Mouse (Mus musculus) cerebellum, postnatal 36 days (tissue): ENCODE data around the gene Gigyf2.
"Not testable (repeated sequence)": the region's sequence is repeated elsewhere in the genome, so short reads cannot be mapped to it uniquely, and the experiment has no call there.

Experiments
- DNase-seq, 2 experiments: peaks; one replicate each; pipeline ENCODE4 v3.0.0; 2021 to 2022; ENCODE audit warnings: mixed read lengths in 2 of 2

Gene Gigyf2

DNA sequence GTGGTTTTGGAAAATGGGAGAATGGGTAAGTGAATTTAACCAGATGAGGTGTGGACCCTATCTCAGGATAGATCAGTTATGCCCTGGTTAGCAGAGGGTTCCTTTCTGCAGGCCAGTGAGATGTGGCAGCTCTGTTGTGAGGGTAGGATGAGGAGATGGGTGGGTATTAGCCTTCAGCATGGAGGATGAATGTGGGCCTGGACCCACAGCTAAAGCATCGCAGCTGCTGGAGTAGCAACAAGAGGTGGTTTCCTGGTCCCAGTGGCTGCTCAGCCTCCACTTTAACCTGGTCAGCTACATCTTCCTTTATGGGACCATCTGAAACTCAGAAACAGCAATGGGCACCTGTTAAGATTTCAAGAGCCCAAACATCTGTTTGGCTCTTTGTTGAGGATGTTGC, 129.6 kb downstream of the Gigyf2 start:
- no peak for DNase-seq

DNA sequence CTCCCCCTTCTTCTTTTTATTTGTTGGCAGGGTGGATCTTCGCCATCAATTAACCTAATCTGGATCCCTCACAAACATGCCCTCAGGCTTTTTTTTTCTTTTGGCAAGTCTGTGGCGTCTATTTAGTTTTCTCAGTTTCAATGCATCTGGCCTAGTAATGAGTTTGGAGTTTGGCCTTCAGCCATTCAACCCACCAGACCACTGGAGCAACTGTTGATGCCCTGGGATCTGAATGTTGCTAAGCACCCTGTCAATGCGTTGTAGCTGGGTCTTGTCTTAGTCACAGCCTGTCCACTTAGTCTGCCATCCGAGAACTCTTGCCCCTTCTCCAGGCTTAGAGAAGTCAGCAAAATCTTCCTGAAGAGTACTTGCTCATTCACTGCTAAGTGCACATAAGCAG, 131.2 kb downstream of the Gigyf2 start:
- no peak for DNase-seq

DNA sequence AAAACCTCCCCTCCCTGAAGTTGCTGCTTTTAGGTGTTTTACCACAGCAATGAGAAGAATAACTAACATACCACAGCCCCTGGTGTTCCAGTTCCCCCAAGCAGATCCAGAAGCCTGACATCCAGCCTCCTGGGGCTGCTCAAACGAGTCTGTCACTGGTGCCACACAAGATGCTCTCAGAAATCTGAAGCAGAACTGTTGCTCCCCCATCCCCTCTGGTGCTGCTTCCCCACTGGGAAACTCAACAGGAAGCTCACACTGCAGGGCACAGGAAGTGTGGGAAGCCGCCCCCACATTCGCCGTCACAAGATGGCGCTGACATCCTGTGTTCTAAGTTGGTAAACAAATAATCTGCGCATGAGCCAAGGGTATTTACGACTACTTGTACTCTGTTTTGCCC, 133.1 kb downstream of the Gigyf2 start:
- not testable (repeated sequence) for DNase-seq

GRCm38 (mm10) chr1:87467469-87467868, 140.7 kb downstream of the Gigyf2 start:
- no peak for DNase-seq

GRCm38 (mm10) chr1:87468321-87468720, 141.5 kb downstream of the Gigyf2 start:
- no peak for DNase-seq

GRCm38 (mm10) chr1:87469971-87470370, 143.2 kb downstream of the Gigyf2 start, which contains the start of gene Snorc:
Gene Snorc, plus strand, starts transcription at chr1:87470271.
- not testable (repeated sequence) for DNase-seq

DNA sequence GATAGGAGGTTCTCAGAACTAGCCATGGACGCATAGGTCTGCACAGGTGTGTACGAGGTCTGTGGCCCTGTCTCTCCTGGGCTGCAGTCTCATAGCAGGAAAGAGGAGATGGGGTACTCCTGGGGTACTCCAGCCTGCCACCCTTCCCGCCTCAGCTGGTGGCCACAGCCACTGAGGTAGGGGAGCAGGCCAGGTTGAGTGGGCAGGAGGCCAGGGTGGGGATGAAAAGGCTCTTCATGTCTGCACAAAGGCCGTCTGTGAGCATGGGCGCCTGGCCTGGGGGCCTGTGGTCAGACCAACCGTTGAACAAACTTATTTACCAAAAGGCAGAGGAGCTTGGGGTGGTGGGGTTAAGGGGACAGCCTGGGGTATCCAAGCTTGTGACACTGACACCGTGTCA, 145.1 kb downstream of the Gigyf2 start:
- no peak for DNase-seq

GRCm38 (mm10) chr1:87472576-87472975, 145.8 kb downstream of the Gigyf2 start:
- DNase-seq = peak; percentile 37 to 39

DNA sequence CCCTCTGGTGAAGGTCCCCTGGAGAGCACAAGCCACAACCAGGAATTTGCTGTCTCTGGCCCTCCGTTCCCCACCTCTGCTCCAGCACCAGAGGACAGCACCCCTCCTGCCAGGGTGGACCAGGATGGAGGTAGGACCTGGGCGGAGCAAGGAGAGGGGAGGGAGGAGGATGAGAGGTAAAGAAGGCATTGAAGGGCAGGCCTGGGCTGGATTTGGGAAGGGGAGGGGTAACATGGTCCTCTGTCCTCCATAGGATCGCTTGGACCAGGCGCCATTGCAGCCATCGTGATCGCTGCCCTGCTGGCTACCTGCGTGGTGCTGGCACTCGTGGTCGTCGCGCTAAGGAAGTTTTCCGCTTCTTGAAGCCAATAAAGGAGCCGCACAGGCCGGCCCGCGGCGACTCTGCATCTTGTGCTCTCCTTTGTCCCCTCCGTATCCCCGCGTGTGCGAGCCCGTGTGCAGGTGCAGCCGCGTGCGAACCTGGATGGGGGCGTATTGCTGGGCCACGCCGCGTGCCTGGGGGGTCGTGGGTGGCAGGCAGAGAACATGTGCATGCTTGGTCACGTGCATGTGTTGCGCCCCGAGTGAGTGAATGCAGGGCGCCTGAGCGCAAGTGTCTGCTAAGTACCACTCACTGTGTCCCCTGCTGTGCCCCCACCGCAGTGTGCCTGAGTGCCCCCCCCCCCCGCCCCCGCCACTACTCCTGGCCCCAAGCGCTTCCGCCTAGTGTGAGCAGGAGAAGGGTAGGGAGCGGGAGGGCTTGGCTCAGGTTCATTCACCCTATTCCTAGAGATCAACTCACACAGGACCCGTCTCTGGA, 148.5 kb downstream of the Gigyf2 start:
- no peak for DNase-seq

DNA sequence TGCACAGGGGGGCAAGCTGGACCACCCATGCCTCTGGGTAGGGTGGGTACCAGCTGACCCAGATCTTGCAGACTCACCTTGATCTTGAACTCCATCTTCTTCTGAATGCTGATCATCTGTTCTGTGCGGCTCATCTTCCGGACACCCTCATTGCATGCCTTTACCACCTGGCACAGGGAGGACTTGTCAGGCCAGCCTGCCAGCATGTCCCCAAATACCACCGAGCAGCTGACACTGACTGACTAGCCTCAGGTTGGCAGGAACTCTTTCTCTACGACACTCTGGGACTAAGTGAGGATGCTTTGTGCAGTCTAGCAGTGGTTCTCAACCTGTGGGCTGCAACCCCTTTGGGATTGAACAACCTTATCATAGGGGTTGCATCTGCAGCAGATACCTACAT, 155.7 kb downstream of the Gigyf2 start:
- peak; percentile 60 to 62 for DNase-seq

- DNase-seq = peak; percentile 91
Measured at GRCm38 (mm10) chr1:87486386-87486785, 159.6 kb downstream of the Gigyf2 start.

- DNase-seq = no peak
Measured at GRCm38 (mm10) chr1:87492285-87492684, 165.5 kb downstream of the Gigyf2 start.

DNA sequence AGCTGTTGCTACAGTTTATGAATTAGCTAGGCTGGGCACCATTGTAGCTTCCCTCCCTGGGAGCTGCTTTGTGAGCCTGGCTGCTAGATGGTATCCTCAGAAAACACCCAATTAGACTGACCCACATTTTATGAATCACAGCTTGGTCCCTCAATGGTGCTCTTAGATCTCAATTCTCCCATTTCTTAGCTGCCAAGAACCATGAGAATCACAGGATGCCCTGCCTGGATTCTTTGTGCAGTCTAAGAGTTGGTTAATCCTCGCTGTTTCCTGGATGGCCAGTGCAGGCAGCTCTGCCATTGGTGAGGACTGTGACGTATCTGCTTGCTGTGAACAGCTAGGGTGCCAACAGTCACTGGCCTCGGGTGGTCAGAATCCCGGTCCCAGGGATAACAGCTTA, 166.7 kb downstream of the Gigyf2 start:
- DNase-seq = no peak
